Mouse (Mus musculus) forebrain, embryonic 12.5 days (tissue): ENCODE data around the gene Hmgn1. TPM values are rescaled to one million over a fixed set of nuclear protein-coding genes. Genes with fewer than 3 reads are reported as not detected.

Source experiments
- ATAC-seq: fragments of 200-750 bp; cut with Nextera tagmentation; 2 replicates; pipeline ENCODE4 v1.8.0; 2017; ENCODE audit warnings: moderate TSS enrichment; ENCODE audit not compliant: low FRiP score
- H3K27ac ChIP-seq: fragments of 300-500 bp; sonication (generic); 2 replicates; pipeline ENCODE4 v1.5.1; 2016; ENCODE audit warnings: mild to moderate bottlenecking
- H3K27me3 ChIP-seq: fragments of 300-500 bp; sonication (generic); 2 replicates; pipeline ENCODE4 v1.6.1; 2016; ENCODE audit warnings: mild to moderate bottlenecking
- H3K36me3 ChIP-seq: fragments of 300-500 bp; sonication (generic); replicated peaks from 2 replicates; pipeline ENCODE4 v1.6.1; 2016; ENCODE audit warnings: mild to moderate bottlenecking
- H3K4me1 ChIP-seq: fragments of 300-500 bp; sonication (generic); 2 replicates; pipeline ENCODE4 v1.6.1; 2016
- H3K4me2 ChIP-seq: fragments of 300-500 bp; sonication (generic); 2 replicates; pipeline ENCODE4 v1.6.1; 2016; ENCODE audit warnings: mild to moderate bottlenecking, moderate library complexity
- H3K4me3 ChIP-seq: fragments of 300-500 bp; sonication (generic); replicated peaks from 2 replicates; pipeline ENCODE4 v1.5.1; 2016; ENCODE audit warnings: mild to moderate bottlenecking
- H3K9ac ChIP-seq: fragments of 300-500 bp; sonication (generic); 2 replicates; pipeline ENCODE4 v1.6.1; 2016; ENCODE audit warnings: mild to moderate bottlenecking
- H3K9me3 ChIP-seq: fragments of 300-500 bp; sonication (generic); 2 replicates; pipeline ENCODE4 v1.6.1; 2016
- whole genome bisulfite sequencing: fragments of 180-500 bp; shearing (Covaris S2); methylation state at CpG from one replicate; pipeline ENCODE4 v1.1.7; 2016; 5-methylcytosine and 5-hydroxymethylcytosine counted together
- polyA plus RNA-seq: library from polyadenylated mRNA; unstranded; fragments of >200 nt; fragmentation: Nextera tagmentation; extraction: Ambion mirVana; gene quantifications from 2 replicates; pipeline ENCODE4 v1.2.1, GENCODE M21; 2016

Gene Hmgn1
- polyA plus RNA-seq = 799 and 857 TPM in 2 replicates

- peak; percentile 98 for ATAC-seq
- Histone ChIP-seq H3K4me3 (peak within 1 kb of the TSS; percentile 89), H3K9ac (peak within 1 kb of the TSS; percentile 98), H3K9me3 (no peaks in the 10 kb centered on the region), H3K4me2 (peak within 1 kb of the TSS; percentile 81), H3K27me3 (no peaks in the 10 kb centered on the region), H3K4me1 (peaks cover 38% of the 10 kb centered on the region), H3K27ac (peak within 1 kb of the TSS; percentile 99), H3K36me3 (peaks cover 41% of the 10 kb centered on the region)
- WGBS = under 1% methylated on average over 65 of the region's 72 CpGs
These were observed at the start of gene Hmgn1 for GRCm38 (mm10) chr16:96127657-96128344. Hmgn1 (minus strand) TSS chr16:96127729.

GRCm38 (mm10) chr16:96175399-96175798, 47.9 kb upstream of the Hmgn1 start:
- Histone ChIP-seq H3K27ac (no peak overlapping the region), H3K9me3 (0 out of 2 replicates have a peak, but pooled peaks cover 5% of the 10 kb centered on the region), H3K9ac (no peak overlapping the region), H3K27me3 (no peaks in the 10 kb centered on the region), H3K4me2 (no peak overlapping the region), H3K4me3 (no peak overlapping the region), H3K4me1 (peaks cover 8% of the 10 kb centered on the region; the same call in 1 of the 2 replicates), H3K36me3 (no peaks in the 10 kb centered on the region)
- WGBS = 36% methylated on average over 2 of the region's 2 CpGs
- peak; percentile 39; the same call in 1 of the 2 replicates for ATAC-seq

- WGBS = 80% methylated on average over 8 of the region's 8 CpGs
These were observed 46.1 kb upstream of the Hmgn1 start for GRCm38 (mm10) chr16:96173648-96174047.

GRCm38 (mm10) chr16:96168837-96169236, 41.3 kb upstream of the Hmgn1 start:
- no peak overlapping the region for H3K9ac ChIP-seq
- WGBS = 89% methylated on average over 4 of the region's 4 CpGs
- no peaks in the 10 kb centered on the region for H3K9me3 ChIP-seq
- H3K4me3 ChIP-seq = no peak overlapping the region
- no peak overlapping the region for H3K4me2 ChIP-seq
- no peaks in the 10 kb centered on the region for H3K36me3 ChIP-seq
- no peaks in the 10 kb centered on the region for H3K4me1 ChIP-seq
- H3K27ac ChIP-seq = no peak overlapping the region
- ATAC-seq = no peak
- no peaks in the 10 kb centered on the region for H3K27me3 ChIP-seq

More at GRCm38 (mm10) chr16:96173648-96174047, 46.1 kb upstream of the Hmgn1 start:
- H3K27ac ChIP-seq = no peak overlapping the region
- no peak overlapping the region for H3K9ac ChIP-seq
- no peaks in the 10 kb centered on the region for H3K27me3 ChIP-seq
- H3K9me3 ChIP-seq = no peaks in the 10 kb centered on the region
- H3K36me3 ChIP-seq = no peaks in the 10 kb centered on the region
- H3K4me1 ChIP-seq = peaks cover 8% of the 10 kb centered on the region; the same call in 1 of the 2 replicates
- no peak overlapping the region for H3K4me3 ChIP-seq
- no peak for ATAC-seq
- H3K4me2 ChIP-seq = no peak overlapping the region

GRCm38 (mm10) chr16:96165723-96166264, 38.3 kb upstream of the Hmgn1 start:
- 84% methylated on average over 4 of the region's 4 CpGs for WGBS
- Histone ChIP-seq H3K9me3 (no peaks in the 10 kb centered on the region), H3K27ac (no peak overlapping the region), H3K27me3 (no peaks in the 10 kb centered on the region), H3K9ac (no peak overlapping the region), H3K4me1 (no peaks in the 10 kb centered on the region), H3K4me2 (no peak overlapping the region), H3K36me3 (no peaks in the 10 kb centered on the region), H3K4me3 (no peak overlapping the region)
- ATAC-seq = no peak

GRCm38 (mm10) chr16:96161336-96161735, 33.8 kb upstream of the Hmgn1 start:
- H3K4me1 ChIP-seq = peaks cover 11% of the 10 kb centered on the region; the same call in 1 of the 2 replicates
- no peaks in the 10 kb centered on the region for H3K9me3 ChIP-seq
- H3K4me2 ChIP-seq = no peak overlapping the region
- H3K27me3 ChIP-seq = no peaks in the 10 kb centered on the region
- no peak for ATAC-seq
- H3K36me3 ChIP-seq = no peaks in the 10 kb centered on the region; the same call in 1 of the 2 replicates
- 92% methylated on average over 4 of the region's 4 CpGs for WGBS
- H3K27ac ChIP-seq = no peak overlapping the region
- no peak overlapping the region for H3K9ac ChIP-seq
- H3K4me3 ChIP-seq = no peak overlapping the region

- peaks cover 4% of the 10 kb centered on the region; the same call in 1 of the 2 replicates for H3K36me3 ChIP-seq
- H3K27me3 ChIP-seq = no peaks in the 10 kb centered on the region
- no peak overlapping the region for H3K4me2 ChIP-seq
- peaks cover 11% of the 10 kb centered on the region; the same call in 1 of the 2 replicates for H3K4me1 ChIP-seq
- no peak overlapping the region for H3K4me3 ChIP-seq
- H3K27ac ChIP-seq = no peak overlapping the region
- no peak for ATAC-seq
- H3K9me3 ChIP-seq = no peaks in the 10 kb centered on the region
- no peak overlapping the region for H3K9ac ChIP-seq
- WGBS = 80% methylated on average over 1 of the region's 1 CpGs
These were observed 33.4 kb upstream of the Hmgn1 start for GRCm38 (mm10) chr16:96160927-96161326.

- Histone ChIP-seq H3K27ac (no peak overlapping the region), H3K4me2 (peak overlapping the region; percentile 75), H3K4me1 (peaks cover 11% of the 10 kb centered on the region; the same call in 1 of the 2 replicates), H3K27me3 (no peaks in the 10 kb centered on the region), H3K4me3 (peak overlapping the region; percentile 51; the same call in 1 of the 2 replicates), H3K36me3 (peaks cover 13% of the 10 kb centered on the region; the same call in 1 of the 2 replicates), H3K9me3 (no peaks in the 10 kb centered on the region), H3K9ac (peak overlapping the region; percentile 82; the same call in 1 of the 2 replicates)
- WGBS = 79% methylated on average over 20 of the region's 20 CpGs
- ATAC-seq = no peak; the same call in 1 of the 2 replicates
These were observed 32.3 kb upstream of the Hmgn1 start for GRCm38 (mm10) chr16:96159794-96160346.

GRCm38 (mm10) chr16:96159091-96159731, 31.7 kb upstream of the Hmgn1 start:
- Histone ChIP-seq H3K36me3 (peaks cover 17% of the 10 kb centered on the region), H3K27me3 (no peaks in the 10 kb centered on the region), H3K9ac (peak overlapping the region; percentile 82), H3K27ac (peak overlapping the region; percentile 68), H3K9me3 (no peaks in the 10 kb centered on the region), H3K4me3 (peak overlapping the region; percentile 51), H3K4me2 (peak overlapping the region; percentile 75), H3K4me1 (peaks cover 11% of the 10 kb centered on the region; the same call in 1 of the 2 replicates)
- peak; percentile 86 for ATAC-seq
- WGBS = 1% methylated on average over 63 of the region's 67 CpGs

- H3K27me3 ChIP-seq = no peaks in the 10 kb centered on the region
- peaks cover 11% of the 10 kb centered on the region; the same call in 1 of the 2 replicates for H3K4me1 ChIP-seq
- 0 out of 2 replicates have a peak, but pooled peaks have one; percentile 19 for ATAC-seq
- no peaks in the 10 kb centered on the region for H3K9me3 ChIP-seq
- peak overlapping the region; percentile 75 for H3K4me2 ChIP-seq
- peak overlapping the region; percentile 51 for H3K4me3 ChIP-seq
- H3K27ac ChIP-seq = peak overlapping the region; percentile 68; the same call in 1 of the 2 replicates
- peaks cover 23% of the 10 kb centered on the region for H3K36me3 ChIP-seq
- WGBS = 66% methylated on average over 12 of the region's 12 CpGs
- H3K9ac ChIP-seq = peak overlapping the region; percentile 82
These were observed 31.1 kb upstream of the Hmgn1 start for GRCm38 (mm10) chr16:96158511-96159080.

- no peak for ATAC-seq
- Histone ChIP-seq H3K27me3 (no peaks in the 10 kb centered on the region), H3K4me1 (peaks cover 11% of the 10 kb centered on the region; the same call in 1 of the 2 replicates), H3K4me2 (no peak overlapping the region), H3K9me3 (no peaks in the 10 kb centered on the region), H3K9ac (no peak overlapping the region), H3K27ac (no peak overlapping the region), H3K4me3 (no peak overlapping the region), H3K36me3 (peaks cover 37% of the 10 kb centered on the region)
- WGBS = 95% methylated on average over 11 of the region's 11 CpGs
These were observed 29.6 kb upstream of the Hmgn1 start for GRCm38 (mm10) chr16:96157171-96157570.
